Mouse (Mus musculus): ENCODE measurements at regions not wholly inside any gene's neighbourhood (a gene's known extent, or its start where the extent isn't known, plus 50 kb on each side); places are given as distances from the start of the nearest gene placed in this dataset.
"Not testable (repeated sequence)": the region's sequence is repeated elsewhere in the genome, so short reads cannot be mapped to it uniquely, and the experiment has no call there.

- in situ Hi-C loops (cut with MboI; ENCODE audit: unreplicated experiment in 2 of 2), result not testable (repeated sequence)
These were observed 78.5 kb downstream of the 1700010I14Rik start for GRCm38 (mm10) chr17:9066633-9067032.

GRCm38 (mm10) chr17:9068859-9069602 is 80.9 kb downstream of the 1700010I14Rik start:
- in situ Hi-C loops (cut with MboI; ENCODE audit: unreplicated experiment in 2 of 2), result no loop called here

GRCm38 (mm10) chr17:9083629-9084028 is 95.5 kb downstream of the 1700010I14Rik start:
- in situ Hi-C loops (cut with MboI; ENCODE audit: unreplicated experiment in 2 of 2), result no loop called here

GRCm38 (mm10) chr17:9127866-9128265 is 139.7 kb downstream of the 1700010I14Rik start:
- in situ Hi-C loops (cut with MboI; ENCODE audit: unreplicated experiment in 2 of 2), result no loop called here

- in situ Hi-C loops (cut with MboI; ENCODE audit: unreplicated experiment in 2 of 2), result loop anchor here (10.0 kb wide), 1 partner anchor 111 kb away; no protein-coding TSS in a partner anchor
These were observed 157.6 kb downstream of the 1700010I14Rik start for GRCm38 (mm10) chr17:9145605-9146223.

GRCm38 (mm10) chr17:9150654-9151053 is 162.5 kb downstream of the 1700010I14Rik start:
- in situ Hi-C loops (cut with MboI; ENCODE audit: unreplicated experiment in 2 of 2), result loop anchor here in 1 of 2 experiments (25.0 kb wide), 2 partner anchors 1162 to 1362 kb away; partner anchors contain the start of gene Qk

GRCm38 (mm10) chr17:9162148-9162547 is 174.0 kb downstream of the 1700010I14Rik start:
- in situ Hi-C loops (cut with MboI; ENCODE audit: unreplicated experiment in 2 of 2), result loop anchor here in 1 of 2 experiments (25.0 kb wide), 2 partner anchors 1150 to 1350 kb away; partner anchors contain the start of gene Qk

- in situ Hi-C loops (cut with MboI; ENCODE audit: unreplicated experiment in 2 of 2), result loop anchor here in 1 of 2 experiments (25.0 kb wide), 2 partner anchors 1150 to 1350 kb away; partner anchors contain the start of gene Qk
These were observed 174.5 kb downstream of the 1700010I14Rik start for GRCm38 (mm10) chr17:9162676-9163075.

GRCm38 (mm10) chr17:9163285-9163684 is 175.2 kb downstream of the 1700010I14Rik start:
- in situ Hi-C loops (cut with MboI; ENCODE audit: unreplicated experiment in 2 of 2), result loop anchor here in 1 of 2 experiments (25.0 kb wide), 2 partner anchors 1149 to 1349 kb away; partner anchors contain the start of gene Qk

GRCm38 (mm10) chr17:9164501-9164900 is 176.4 kb downstream of the 1700010I14Rik start:
- in situ Hi-C loops (cut with MboI; ENCODE audit: unreplicated experiment in 2 of 2), result loop anchor here in 1 of 2 experiments (25.0 kb wide), 2 partner anchors 1148 to 1348 kb away; partner anchors contain the start of gene Qk

- in situ Hi-C loops (cut with MboI; ENCODE audit: unreplicated experiment in 2 of 2), result loop anchor here in 1 of 2 experiments (25.0 kb wide), 2 partner anchors 1145 to 1345 kb away; partner anchors contain the start of gene Qk
These were observed 179.0 kb downstream of the 1700010I14Rik start for GRCm38 (mm10) chr17:9167161-9167560.

GRCm38 (mm10) chr17:9167571-9168201 is 179.6 kb downstream of the 1700010I14Rik start:
- in situ Hi-C loops (cut with MboI; ENCODE audit: unreplicated experiment in 2 of 2), result loop anchor here in 1 of 2 experiments (25.0 kb wide), 2 partner anchors 1145 to 1345 kb away; partner anchors contain the start of gene Qk

- in situ Hi-C loops (cut with MboI; ENCODE audit: unreplicated experiment in 2 of 2), result loop anchor here in 1 of 2 experiments (25.0 kb wide), 2 partner anchors 1144 to 1344 kb away; partner anchors contain the start of gene Qk
These were observed 180.3 kb downstream of the 1700010I14Rik start for GRCm38 (mm10) chr17:9168411-9168810.

- in situ Hi-C loops (cut with MboI; ENCODE audit: unreplicated experiment in 2 of 2), result loop anchor here in 1 of 2 experiments (25.0 kb wide), 2 partner anchors 1143 to 1343 kb away; partner anchors contain the start of gene Qk
These were observed 181.2 kb downstream of the 1700010I14Rik start for GRCm38 (mm10) chr17:9169371-9169770.

- in situ Hi-C loops (cut with MboI; ENCODE audit: unreplicated experiment in 2 of 2), result no loop called here
These were observed 209.0 kb downstream of the 1700010I14Rik start for GRCm38 (mm10) chr17:9197160-9197559.

- in situ Hi-C loops (cut with MboI; ENCODE audit: unreplicated experiment in 2 of 2), result no loop called here
These were observed 212.3 kb downstream of the 1700010I14Rik start for GRCm38 (mm10) chr17:9200386-9200785.

- in situ Hi-C loops (cut with MboI; ENCODE audit: unreplicated experiment in 2 of 2), result no loop called here
These were observed 214.4 kb downstream of the 1700010I14Rik start for GRCm38 (mm10) chr17:9202496-9202895.

GRCm38 (mm10) chr17:9210626-9211025 is 211.2 kb upstream of the Gm17728 start:
- in situ Hi-C loops (cut with MboI; ENCODE audit: unreplicated experiment in 2 of 2), result no loop called here

GRCm38 (mm10) chr17:9223097-9223496 is 198.8 kb upstream of the Gm17728 start:
- in situ Hi-C loops (cut with MboI; ENCODE audit: unreplicated experiment in 2 of 2), result no loop called here

- in situ Hi-C loops (cut with MboI; ENCODE audit: unreplicated experiment in 2 of 2), result no loop called here
These were observed 193.8 kb upstream of the Gm17728 start for GRCm38 (mm10) chr17:9227872-9228575.

All from v-Abl transformed pro-B cells (cell line).